Mouse (Mus musculus) G1E (cell line): ENCODE data around the gene Cited1.
"Not testable (repeated sequence)": the region's sequence is repeated elsewhere in the genome, so short reads cannot be mapped to it uniquely, and the experiment has no call there.

Source experiments
- CTCF ChIP-seq: IDR thresholded peaks from 2 replicates; pipeline ENCODE4 v1.5.1; 2012; ENCODE audit warnings: low read depth, low read length, inconsistent platforms, mixed read lengths
- GATA1 ChIP-seq: IDR thresholded peaks from 2 replicates; pipeline ENCODE4 v1.6.1; 2012; ENCODE audit warnings: borderline replicate concordance, low read length, inconsistent platforms, mixed read lengths
- GATA2 ChIP-seq: IDR thresholded peaks from 2 replicates; pipeline ENCODE4 v1.6.1; 2012; ENCODE audit warnings: low read depth, low read length, inconsistent platforms, borderline replicate concordance
- POLR2AphosphoS5 ChIP-seq: IDR thresholded peaks from 2 replicates; pipeline ENCODE4 v1.6.1; 2012; ENCODE audit warnings: low read depth, low read length, inconsistent platforms; ENCODE audit not compliant: insufficient replicate concordance
- TAL1 ChIP-seq: conservative IDR thresholded peaks from 2 replicates; pipeline ENCODE4 v1.6.1; 2012; ENCODE audit warnings: low read depth, low read length, inconsistent platforms, mixed read lengths

GRCm38 (mm10) chrX:102215356-102215755 is 36.6 kb downstream of the Cited1 start:
- TF ChIP-seq TAL1, POLR2AphosphoS5, GATA1, GATA2: not testable (repeated sequence)
- peak; percentile 30; the same call in 1 of the 2 replicates for TF ChIP-seq CTCF
